Mouse (Mus musculus): Measurements from ENCODE around the gene Prkce.

- TF ChIP-seq POLR2A (IDR thresholded peaks at IDR 0.05; ENCODE audit: borderline replicate concordance, extremely low read depth, insufficient read depth, insufficient read length, poor library complexity, severe bottlenecking) (no peak), CTCF (IDR thresholded peaks at IDR 0.05; ENCODE audit: borderline replicate concordance, extremely low read depth, insufficient read depth, insufficient read length) (no peak)
These were observed 106.2 kb downstream of the Prkce start for GRCm38 (mm10) chr17:86273566-86274349.

All from brain, embryonic 14.5 days (tissue).